Comparison of ENCODE assay signal across 18 mouse cellular contexts in the genomic region with DNA sequence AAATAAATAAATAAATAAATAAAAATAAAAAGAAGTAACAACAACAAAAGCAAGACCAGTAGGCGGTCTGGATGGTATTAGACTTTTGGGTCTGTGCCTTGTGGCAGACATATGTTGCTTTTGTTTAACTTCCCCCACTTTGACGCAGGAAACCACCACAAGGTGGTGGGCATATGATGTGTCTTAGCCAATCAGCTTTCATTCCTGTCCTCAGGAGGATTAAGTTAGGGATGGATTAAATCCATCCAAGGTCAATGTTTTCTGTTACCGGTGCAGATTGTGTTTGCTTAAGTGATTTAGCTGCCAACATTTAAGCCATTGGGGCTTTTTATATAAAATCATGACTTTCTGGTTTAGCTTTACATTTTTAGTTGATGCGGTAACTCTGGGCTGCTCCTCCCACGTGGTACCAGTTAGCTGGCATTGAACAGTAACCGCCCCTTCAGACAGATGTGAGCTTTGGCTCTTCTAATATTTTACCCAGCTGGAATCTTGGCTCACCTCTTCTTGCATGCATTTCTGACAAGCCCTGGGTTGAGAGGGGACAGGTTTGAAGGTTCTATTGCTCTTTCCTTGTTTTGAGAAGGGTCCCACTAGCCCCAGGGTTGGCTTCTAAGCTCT.
DNase-seq lines count a peak whose midpoint lies in the region; ATAC-seq and TF ChIP-seq lines count a peak whose summit lies in the region.
"Had no signal": no experiment of that assay in that cellular context is flagged by ENCODE, and none has a peak within 500 bp of the region (broad histone marks: within the 10 kb centered on the region; RNA-seq: fewer than 3 reads in every experiment).

No protein-coding gene starts in this region.

- WGBS in kidney, adult 2 months: 74% methylated on average over 6 of the region's 6 CpGs
- 80% methylated on average over 6 of the region's 6 CpGs for WGBS in kidney, embryonic 14.5 days
- WGBS in stomach, embryonic 14.5 days: 53% methylated on average over 6 of the region's 6 CpGs
- WGBS in stomach, postnatal 0 days: 53% methylated on average over 6 of the region's 6 CpGs

- DNase-seq in kidney, adult 2 months: peak; percentile 10
- no peak for DNase-seq in stomach, postnatal 0 days (ENCODE audit: low spot score)
- DNase-seq in hindlimb bud, embryonic 11.5 days (ENCODE audit: extremely low spot score, low read depth, low spot score): peak; percentile 47
- DNase-seq in lung, postnatal 14 days: no peak
- DNase-seq: adrenal gland, adult 2 months; cerebellum, adult 2 months; heart, adult 18-20 months; liver, embryonic 13.5 days; right cerebral cortex, postnatal 4 days; thymus, adult 2 months had no signal

- no peak for ATAC-seq in kidney, embryonic 14.5 days (ENCODE audit: low FRiP score, low TSS enrichment)
- peak; percentile 14; the same call in 1 of the 2 replicates for ATAC-seq in stomach, embryonic 14.5 days (ENCODE audit: insufficient number of reproducible peaks, insufficient read depth, low FRiP score, low read depth)
- no peak for ATAC-seq in stomach, postnatal 0 days (ENCODE audit: low FRiP score, low TSS enrichment)
- ATAC-seq in megakaryocyte, adult 5-6 weeks (ENCODE audit: poor library complexity, severe bottlenecking): no peak
- ATAC-seq: forebrain, embryonic 13.5 days had no signal

- no peaks in the 10 kb centered on the region for H3K4me1 ChIP-seq in kidney, adult 2 months (ENCODE audit: control insufficient read depth, insufficient read depth, low read length)
- no peaks in the 10 kb centered on the region for H3K4me1 ChIP-seq in kidney, embryonic 14.5 days (ENCODE audit: control insufficient read depth, insufficient read depth, low read length)
- H3K4me1 ChIP-seq in stomach, embryonic 14.5 days (ENCODE audit: control insufficient read depth, insufficient read depth, low read length): no peaks in the 10 kb centered on the region
- H3K4me1 ChIP-seq in stomach, postnatal 0 days (replicated peaks; ENCODE audit: control insufficient read depth, insufficient read depth): no peaks in the 10 kb centered on the region
- H3K4me1 ChIP-seq: liver, embryonic 13.5 days; megakaryocyte, embryonic 14.5 days had no signal

- H3K27ac ChIP-seq in kidney, adult 2 months (ENCODE audit: insufficient read depth, low read depth, low read length): no peak overlapping the region
- H3K27ac ChIP-seq in kidney, embryonic 14.5 days (ENCODE audit: low read depth, low read length): no peak overlapping the region
- no peak overlapping the region for H3K27ac ChIP-seq in stomach, embryonic 14.5 days (ENCODE audit: low read length)
- no peak overlapping the region for H3K27ac ChIP-seq in stomach, postnatal 0 days (replicated peaks)
- H3K27ac ChIP-seq: forebrain, embryonic 13.5 days; hindbrain, embryonic 15.5 days; kidney, embryonic 15.5 days; liver, embryonic 13.5 days had no signal

- TF ChIP-seq POLR2A in kidney, adult 2 months (IDR thresholded peaks at IDR 0.05; ENCODE audit: low read depth, low read length): no peak

- no peak overlapping the region for H3K4me3 ChIP-seq in kidney, adult 2 months (ENCODE audit: insufficient read depth, low read depth, low read length)
- H3K4me3 ChIP-seq in kidney, embryonic 14.5 days (ENCODE audit: low read length): no peak overlapping the region
- H3K4me3 ChIP-seq in stomach, embryonic 14.5 days (ENCODE audit: low read depth, low read length): no peak overlapping the region
- no peak overlapping the region for H3K4me3 ChIP-seq in stomach, postnatal 0 days (ENCODE audit: low read depth, low read length)
- H3K4me3 ChIP-seq: forebrain, embryonic 13.5 days; hindbrain, embryonic 15.5 days; kidney, embryonic 15.5 days; liver, embryonic 13.5 days; megakaryocyte, embryonic 14.5 days; myocyte had no signal

- no peak overlapping the region for H3K4me2 ChIP-seq in kidney, embryonic 14.5 days (replicated peaks; ENCODE audit: low read depth, low read length)
- H3K4me2 ChIP-seq in stomach, embryonic 14.5 days (replicated peaks; ENCODE audit: low read depth, low read length): no peak overlapping the region
- H3K4me2 ChIP-seq in stomach, postnatal 0 days (replicated peaks; ENCODE audit: low read depth): no peak overlapping the region
- H3K4me2 ChIP-seq: forebrain, embryonic 13.5 days; hindbrain, embryonic 15.5 days; kidney, embryonic 15.5 days; liver, embryonic 13.5 days had no signal

- H3K9ac ChIP-seq in kidney, embryonic 14.5 days (ENCODE audit: low read depth, low read length): no peak overlapping the region
- H3K9ac ChIP-seq in stomach, embryonic 14.5 days (replicated peaks; ENCODE audit: low read depth, low read length): no peak overlapping the region
- H3K9ac ChIP-seq in stomach, postnatal 0 days (ENCODE audit: low read length): no peak overlapping the region
- H3K9ac ChIP-seq: forebrain, embryonic 13.5 days; hindbrain, embryonic 15.5 days; kidney, embryonic 15.5 days; liver, embryonic 13.5 days had no signal

- no peak for TF ChIP-seq EP300 in stomach, postnatal 0 days (optimal IDR thresholded peaks at IDR 0.05)

- no peak for TF ChIP-seq CTCF in kidney, adult 2 months (conservative IDR thresholded peaks at IDR 0.05; ENCODE audit: insufficient read depth, insufficient read length, low read depth, low read length)
- TF ChIP-seq CTCF in stomach, postnatal 0 days (IDR thresholded peaks at IDR 0.05; ENCODE audit: low read depth): no peak

- no peaks in the 10 kb centered on the region for H3K36me3 ChIP-seq in kidney, adult 2 months (ENCODE audit: control insufficient read depth, insufficient read depth, low read length)
- H3K36me3 ChIP-seq in kidney, embryonic 14.5 days (ENCODE audit: control insufficient read depth, insufficient read depth, low read length): no peaks in the 10 kb centered on the region
- H3K36me3 ChIP-seq in stomach, embryonic 14.5 days (ENCODE audit: control insufficient read depth, insufficient read depth, low read length): no peaks in the 10 kb centered on the region
- H3K36me3 ChIP-seq in stomach, postnatal 0 days (ENCODE audit: control insufficient read depth, insufficient read depth, low read length): no peaks in the 10 kb centered on the region
- H3K36me3 ChIP-seq: hindbrain, embryonic 15.5 days; kidney, embryonic 15.5 days; liver, embryonic 13.5 days had no signal

- no peaks in the 10 kb centered on the region for H3K9me3 ChIP-seq in kidney, embryonic 14.5 days (ENCODE audit: control insufficient read depth, low read length)
- H3K9me3 ChIP-seq in stomach, embryonic 14.5 days (ENCODE audit: control insufficient read depth, low read depth, low read length): no peaks in the 10 kb centered on the region
- no peaks in the 10 kb centered on the region for H3K9me3 ChIP-seq in stomach, postnatal 0 days (ENCODE audit: control insufficient read depth, low read length)
- H3K9me3 ChIP-seq: forebrain, embryonic 13.5 days; hindbrain, embryonic 15.5 days; kidney, embryonic 15.5 days; liver, embryonic 13.5 days; megakaryocyte, embryonic 14.5 days had no signal

- H3K27me3 ChIP-seq in kidney, adult 2 months (replicated peaks; ENCODE audit: control insufficient read depth, insufficient read depth, low read length): no peaks in the 10 kb centered on the region
- no peaks in the 10 kb centered on the region for H3K27me3 ChIP-seq in kidney, embryonic 14.5 days (ENCODE audit: control insufficient read depth, insufficient read depth, low read length)
- H3K27me3 ChIP-seq in stomach, embryonic 14.5 days (ENCODE audit: control insufficient read depth, insufficient read depth, low read length): no peaks in the 10 kb centered on the region
- no peaks in the 10 kb centered on the region for H3K27me3 ChIP-seq in stomach, postnatal 0 days (ENCODE audit: control insufficient read depth, insufficient read depth, low read length)
- H3K27me3 ChIP-seq: forebrain, embryonic 13.5 days; hindbrain, embryonic 15.5 days; kidney, embryonic 15.5 days; liver, embryonic 13.5 days; megakaryocyte, embryonic 14.5 days had no signal

Comparison
In these comparisons a context has a peak if more than half of its experiments do, and no peak if none do; other contexts are left out.
1. DNase-seq: peak in kidney, adult 2 months (single experiment) and hindlimb bud, embryonic 11.5 days (single experiment); none in stomach, postnatal 0 days (single experiment) and lung, postnatal 14 days (single experiment).